Mouse (Mus musculus) forebrain, postnatal 0 days (tissue): ENCODE measurements around the gene Mt1. TPM values are rescaled to one million over a fixed set of nuclear protein-coding genes. Genes with fewer than 3 reads are reported as not detected.

Experiments used
- ATAC-seq: fragments of 200-750 bp; cut with Nextera tagmentation; 2 replicates; pipeline ENCODE4 v1.8.0; 2017; ENCODE audit warnings: mild to moderate bottlenecking, moderate library complexity
- DNase-seq: peaks from one replicate; pipeline ENCODE4 v3.0.0-alpha.2; 2015
- H3K27ac ChIP-seq: fragments of 300-500 bp; sonication (generic); 2 replicates; pipeline ENCODE4 v1.5.1; 2014; ENCODE audit warnings: low read depth, mild to moderate bottlenecking, antibody characterized with exemption, low read length, moderate library complexity, mixed read lengths
- H3K27me3 ChIP-seq: fragments of 300-500 bp; sonication (generic); 2 replicates; pipeline ENCODE4 v1.6.1; 2014; ENCODE audit warnings: mild to moderate bottlenecking, low read length, mixed read lengths; ENCODE audit not compliant: insufficient read depth
- H3K36me3 ChIP-seq: fragments of 300-500 bp; sonication (generic); 2 replicates; pipeline ENCODE4 v1.6.1; 2014; ENCODE audit warnings: mild to moderate bottlenecking, moderate library complexity; ENCODE audit not compliant: insufficient read depth
- H3K4me1 ChIP-seq: fragments of 300-500 bp; sonication (generic); 2 replicates; pipeline ENCODE4 v1.6.1; 2014; ENCODE audit warnings: antibody characterized with exemption; ENCODE audit not compliant: insufficient read depth
- H3K4me2 ChIP-seq: fragments of 300-500 bp; sonication (generic); 2 replicates; pipeline ENCODE4 v1.6.1; 2014; ENCODE audit warnings: low read depth, mild to moderate bottlenecking, moderate library complexity
- H3K4me3 ChIP-seq: fragments of 300-500 bp; sonication (generic); 2 replicates; pipeline ENCODE4 v1.5.1; 2014; ENCODE audit warnings: low read depth, low read length, mixed read lengths
- H3K9ac ChIP-seq: fragments of 300-500 bp; sonication (generic); 2 replicates; pipeline ENCODE4 v1.6.1; 2014; ENCODE audit warnings: mild to moderate bottlenecking
- H3K9me3 ChIP-seq: fragments of 300-500 bp; sonication (generic); 2 replicates; pipeline ENCODE4 v1.6.1; 2016; ENCODE audit warnings: low read length
- CTCF ChIP-seq: sonication (generic); IDR thresholded peaks from 2 replicates; pipeline ENCODE4 v1.5.1; 2016; ENCODE audit warnings: antibody characterized with exemption, control low read depth, low read depth
- WGBS: fragments of 180-500 bp; shearing (Covaris S2); extraction: QIAGEN DNeasy Blood & Tissue Kit; methylation state at CpG from one replicate; pipeline ENCODE4 v1.1.7; 2014; 5-methylcytosine and 5-hydroxymethylcytosine counted together
- polyA plus RNA-seq: library from polyadenylated mRNA; unstranded; fragments of >200 nt; fragmentation: Nextera tagmentation; extraction: Ambion mirVana; gene quantifications from 2 replicates; pipeline ENCODE4 v1.2.1, GENCODE M21; 2015
- total RNA-seq: library from RNA; depleted of rRNA; stranded (reverse); fragments of >200 nt; gene quantifications from 2 replicates; pipeline ENCODE4 v1.2.3, GENCODE M21; 2014; rRNA removed

The Mt1 gene
- total and polyA plus RNA-seq, 2 experiments from 2014 or later: 411 to 418 TPM

DNA sequence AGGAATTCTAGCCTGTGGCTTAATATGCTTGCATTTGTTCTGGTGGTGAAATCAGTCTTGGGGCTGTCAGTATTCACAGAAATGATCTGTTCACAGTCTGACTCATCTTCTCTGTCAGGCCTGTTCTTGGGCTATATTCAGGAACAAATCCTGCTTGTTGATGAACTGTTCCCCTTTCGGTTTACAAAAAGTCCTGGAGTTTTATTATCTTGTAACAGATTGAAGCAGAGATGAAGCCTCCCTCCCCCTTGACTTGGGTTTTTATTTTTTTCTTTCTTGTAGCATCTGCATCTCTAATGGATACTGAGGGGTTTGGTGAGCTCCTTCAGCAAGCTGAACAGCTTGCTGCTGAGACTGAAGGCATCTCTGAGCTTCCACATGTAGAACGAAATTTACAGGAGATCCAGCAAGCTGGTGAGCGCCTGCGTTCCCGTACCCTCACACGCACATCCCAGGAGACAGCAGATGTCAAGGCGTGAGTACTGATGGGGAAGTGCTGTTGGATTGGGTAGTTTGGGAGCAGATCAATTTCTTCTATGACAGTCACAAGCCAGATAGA is 48.6 kb downstream of the Mt1 start:
- no peak for DNase-seq
- H3K36me3 ChIP-seq: peaks cover 10% of the 10 kb centered on the region; the same call in 1 of the 2 replicates
- no peak overlapping the region for H3K9ac ChIP-seq
- H3K27me3 ChIP-seq: no peaks in the 10 kb centered on the region
- ATAC-seq: no peak
- H3K4me3 ChIP-seq: no peak overlapping the region
- H3K9me3 ChIP-seq: no peaks in the 10 kb centered on the region
- no peak for TF ChIP-seq CTCF
- no peak overlapping the region for H3K27ac ChIP-seq
- no peaks in the 10 kb centered on the region for H3K4me1 ChIP-seq
- WGBS: 86% methylated on average over 7 of the region's 7 CpGs
- H3K4me2 ChIP-seq: no peak overlapping the region

Other genes with a start within 250 kb of the Mt1 start
- gene Amfr, start 166.2 kb upstream of the Mt1 start, total RNA-seq: 163 and 217 TPM in 2 replicates
- 82.8 and 90.2 TPM in 2 replicates for gene Amfr, start 166.2 kb upstream of the Mt1 start, polyA plus RNA-seq
- 107 and 110 TPM in 2 replicates for gene Nudt21, start 142.1 kb upstream of the Mt1 start, total RNA-seq
- 104 and 131 TPM in 2 replicates for gene Nudt21, start 142.1 kb upstream of the Mt1 start, polyA plus RNA-seq
- 15.4 and 17.9 TPM in 2 replicates for gene Ogfod1, start 141.9 kb upstream of the Mt1 start, total RNA-seq
- gene Ogfod1, start 141.9 kb upstream of the Mt1 start, polyA plus RNA-seq: 5.3 and 8.2 TPM in 2 replicates
- 21.1 and 22.6 TPM in 2 replicates for gene Bbs2, start 80.2 kb upstream of the Mt1 start, total RNA-seq
- gene Bbs2, start 80.2 kb upstream of the Mt1 start, polyA plus RNA-seq: 8.9 and 14.9 TPM in 2 replicates
- gene Mt4, start 41.9 kb upstream of the Mt1 start, total RNA-seq: not detected in 2 replicates
- gene Mt4, start 41.9 kb upstream of the Mt1 start, polyA plus RNA-seq: not detected in 2 replicates
- gene Mt3, start 26.5 kb upstream of the Mt1 start, total RNA-seq: 151 and 445 TPM in 2 replicates
- gene Mt3, start 26.5 kb upstream of the Mt1 start, polyA plus RNA-seq: 316 and 341 TPM in 2 replicates
- 36.4 and 88.1 TPM in 2 replicates for gene Mt2, start 6.4 kb upstream of the Mt1 start, total RNA-seq
- gene Mt2, start 6.4 kb upstream of the Mt1 start, polyA plus RNA-seq: 139 and 143 TPM in 2 replicates
- 43.7 and 44.5 TPM in 2 replicates for gene Nup93, start 35.5 kb downstream of the Mt1 start, total RNA-seq
- 31.4 and 36.7 TPM in 2 replicates for gene Nup93, start 35.5 kb downstream of the Mt1 start, polyA plus RNA-seq
- gene Slc12a3, start 150.1 kb downstream of the Mt1 start, total RNA-seq: 0.29 TPM in 1 of 2 replicates, not detected in the other
- gene Slc12a3, start 150.1 kb downstream of the Mt1 start, polyA plus RNA-seq: 0.08 and 0.12 TPM in 2 replicates
- 68.2 and 79.7 TPM in 2 replicates for gene Herpud1, start 207.4 kb downstream of the Mt1 start, total RNA-seq
- gene Herpud1, start 207.4 kb downstream of the Mt1 start, polyA plus RNA-seq: 60.7 and 63.4 TPM in 2 replicates